Mouse (Mus musculus) stomach, postnatal 0 days (tissue): ENCODE results near the gene Olfr66. TPM values are rescaled to one million over a fixed set of nuclear protein-coding genes. Genes with fewer than 3 reads are reported as not detected.

Source experiments
- ATAC-seq: fragments of 200-750 bp; cut with Nextera tagmentation; 2 replicates; pipeline ENCODE4 v1.8.0; 2017; ENCODE audit not compliant: low FRiP score, low TSS enrichment
- DNase-seq: peaks from one replicate; pipeline ENCODE4 v3.0.0-alpha.2; 2016; ENCODE audit warnings: low spot score
- H3K27ac ChIP-seq: fragments of 300-500 bp; sonication (generic); replicated peaks from 2 replicates; pipeline ENCODE4 v1.5.1; 2014; ENCODE audit warnings: mild to moderate bottlenecking, control low read depth
- H3K27me3 ChIP-seq: fragments of 300-500 bp; sonication (generic); 2 replicates; pipeline ENCODE4 v1.6.1; 2014; ENCODE audit warnings: low read length; ENCODE audit not compliant: control insufficient read depth, insufficient read depth
- H3K36me3 ChIP-seq: fragments of 300-500 bp; sonication (generic); 2 replicates; pipeline ENCODE4 v1.6.1; 2014; ENCODE audit warnings: low read length, mixed read lengths; ENCODE audit not compliant: control insufficient read depth, insufficient read depth
- H3K4me1 ChIP-seq: fragments of 300-500 bp; sonication (generic); replicated peaks from 2 replicates; pipeline ENCODE4 v1.6.1; 2014; ENCODE audit warnings: antibody characterized with exemption; ENCODE audit not compliant: control insufficient read depth, insufficient read depth
- H3K4me2 ChIP-seq: fragments of 300-500 bp; sonication (generic); replicated peaks from 2 replicates; pipeline ENCODE4 v1.6.1; 2014; ENCODE audit warnings: low read depth, mild to moderate bottlenecking, control low read depth, moderate library complexity
- H3K4me3 ChIP-seq: fragments of 300-500 bp; sonication (generic); 2 replicates; pipeline ENCODE4 v1.5.1; 2014; ENCODE audit warnings: low read depth, low read length, control low read depth
- H3K9ac ChIP-seq: fragments of 300-500 bp; sonication (generic); 2 replicates; pipeline ENCODE4 v1.6.1; 2014; ENCODE audit warnings: mild to moderate bottlenecking, low read length, control low read depth, mixed read lengths
- H3K9me3 ChIP-seq: fragments of 300-500 bp; sonication (generic); 2 replicates; pipeline ENCODE4 v1.6.1; 2016; ENCODE audit warnings: low read length; ENCODE audit not compliant: control insufficient read depth
- CTCF ChIP-seq: IDR thresholded peaks from 2 replicates; pipeline ENCODE4 v1.5.1; 2016; ENCODE audit warnings: antibody characterized with exemption, low read depth, mild to moderate bottlenecking, moderate library complexity
- EP300 ChIP-seq: optimal IDR thresholded peaks from 2 replicates; pipeline ENCODE3; 2016; ENCODE audit warnings: antibody characterized with exemption
- WGBS: fragments of 180-500 bp; shearing (Covaris S2); extraction: QIAGEN DNeasy Blood & Tissue Kit; methylation state at CpG from one replicate; pipeline ENCODE4 v1.1.7; 2014; 5-methylcytosine and 5-hydroxymethylcytosine counted together
- polyA plus RNA-seq: library from polyadenylated mRNA; unstranded; fragments of >200 nt; fragmentation: Nextera tagmentation; extraction: Ambion mirVana; gene quantifications from 2 replicates; pipeline ENCODE4 v1.2.1, GENCODE M21; 2015

Gene Olfr66
- polyA plus RNA-seq, 1 experiment from 2014 or later: not detected

GRCm38 (mm10) chr7:103865716-103866115 lies 20.3 kb downstream of the Olfr66 start:
- Histone ChIP-seq H3K9me3 (no peaks in the 10 kb centered on the region), H3K27ac (no peak overlapping the region), H3K4me2 (no peak overlapping the region), H3K27me3 (no peaks in the 10 kb centered on the region), H3K36me3 (no peaks in the 10 kb centered on the region), H3K4me3 (no peak overlapping the region), H3K4me1 (no peaks in the 10 kb centered on the region), H3K9ac (no peak overlapping the region)
- ATAC-seq (no peak), DNase-seq (no peak)
- TF ChIP-seq EP300 (no peak), CTCF (no peak)

DNA sequence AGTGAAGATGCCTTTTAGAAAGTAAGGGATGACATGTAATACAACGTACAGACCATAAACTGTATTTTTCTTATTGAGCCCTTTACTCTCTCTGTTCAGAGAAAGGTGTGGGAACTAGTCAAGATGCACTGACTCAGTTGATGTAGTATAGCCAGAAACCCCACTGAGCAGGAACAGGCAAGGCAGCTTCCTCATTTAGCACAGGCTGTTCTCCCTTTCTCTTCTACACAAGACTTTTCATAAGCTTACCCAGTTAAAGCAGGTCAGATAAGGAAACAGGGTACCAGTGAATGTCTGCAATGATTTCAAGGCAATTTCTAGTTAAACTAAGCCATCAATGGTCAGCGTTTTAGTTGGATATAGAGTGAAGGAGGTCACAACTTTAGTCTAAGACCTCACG lies 24.5 kb downstream of the Olfr66 start:
- TF ChIP-seq EP300 (no peak), CTCF (no peak)
- Histone ChIP-seq H3K4me2 (no peak overlapping the region), H3K4me1 (no peaks in the 10 kb centered on the region), H3K9ac (no peak overlapping the region), H3K27ac (no peak overlapping the region), H3K9me3 (no peaks in the 10 kb centered on the region), H3K27me3 (no peaks in the 10 kb centered on the region), H3K36me3 (no peaks in the 10 kb centered on the region), H3K4me3 (no peak overlapping the region)
- ATAC-seq (no peak), DNase-seq (no peak)
- WGBS: 71% methylated on average over 3 of the region's 3 CpGs

- Histone ChIP-seq H3K4me2 (no peak overlapping the region), H3K9me3 (no peaks in the 10 kb centered on the region), H3K4me3 (no peak overlapping the region), H3K27me3 (no peaks in the 10 kb centered on the region), H3K27ac (no peak overlapping the region), H3K9ac (no peak overlapping the region), H3K4me1 (no peaks in the 10 kb centered on the region), H3K36me3 (no peaks in the 10 kb centered on the region)
- DNase-seq: peak; percentile 59
- ATAC-seq: peak; percentile 91
- no peak for TF ChIP-seq EP300
- TF ChIP-seq CTCF: no peak
- WGBS: 32% methylated on average over 1 of the region's 1 CpGs
These were observed 25.2 kb downstream of the Olfr66 start for GRCm38 (mm10) chr7:103860855-103861254.

- H3K9me3 ChIP-seq: no peaks in the 10 kb centered on the region
- H3K9ac ChIP-seq: no peak overlapping the region
- no peaks in the 10 kb centered on the region for H3K27me3 ChIP-seq
- H3K4me2 ChIP-seq: no peak overlapping the region
- H3K4me3 ChIP-seq: no peak overlapping the region
- DNase-seq (no peak), ATAC-seq (no peak)
- TF ChIP-seq EP300 (no peak), CTCF (no peak)
- WGBS: 42% methylated on average over 2 of the region's 2 CpGs
- H3K27ac ChIP-seq: no peak overlapping the region
- H3K4me1 ChIP-seq: no peaks in the 10 kb centered on the region
- H3K36me3 ChIP-seq: no peaks in the 10 kb centered on the region
These were observed 27.0 kb downstream of the Olfr66 start for GRCm38 (mm10) chr7:103859076-103859475.

DNA sequence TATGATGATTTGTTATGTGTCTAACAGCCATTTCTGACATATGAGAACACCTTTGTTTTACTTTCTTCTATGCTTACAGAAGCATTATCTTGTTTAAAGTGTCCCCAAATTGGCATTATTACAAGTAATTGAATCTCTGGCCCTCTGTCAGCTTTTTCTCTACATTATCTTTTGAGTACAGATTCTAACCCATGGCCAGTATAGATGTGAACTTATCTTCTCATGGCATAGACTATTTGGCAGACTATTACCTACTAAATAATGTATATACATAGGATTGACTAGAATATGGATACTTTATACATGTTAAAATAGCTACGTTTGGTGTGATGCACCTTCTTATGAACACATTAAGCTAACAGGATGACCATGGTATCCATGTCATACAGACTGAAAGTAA lies 31.4 kb downstream of the Olfr66 start:
- DNase-seq: no peak
- H3K4me2 ChIP-seq: no peak overlapping the region
- no peaks in the 10 kb centered on the region for H3K4me1 ChIP-seq
- TF ChIP-seq CTCF (no peak), EP300 (no peak)
- H3K4me3 ChIP-seq: no peak overlapping the region
- H3K27me3 ChIP-seq: no peaks in the 10 kb centered on the region
- no peaks in the 10 kb centered on the region for H3K9me3 ChIP-seq
- no peak overlapping the region for H3K9ac ChIP-seq
- WGBS: 45% methylated on average over 1 of the region's 1 CpGs
- ATAC-seq: no peak
- H3K36me3 ChIP-seq: no peaks in the 10 kb centered on the region
- H3K27ac ChIP-seq: no peak overlapping the region

DNA sequence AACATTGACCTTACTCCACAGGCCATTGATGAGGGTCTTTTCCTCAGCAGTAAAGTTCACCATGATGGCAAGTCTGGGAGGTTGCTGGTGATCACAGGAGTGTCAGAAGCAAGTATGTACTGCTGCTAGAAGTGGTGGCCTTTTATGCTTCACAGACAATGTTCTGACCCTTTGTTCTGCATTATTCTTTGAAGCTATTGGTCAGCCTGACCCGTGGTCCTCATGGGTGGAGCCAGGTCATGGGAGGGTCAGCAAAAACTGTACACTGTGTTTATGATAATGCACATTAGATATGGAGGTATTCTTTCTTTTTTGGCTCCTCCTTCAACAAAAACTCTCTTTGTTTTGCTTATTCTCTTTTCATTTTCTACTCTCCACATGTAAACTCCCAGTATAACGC lies 33.0 kb downstream of the Olfr66 start, which contains the start of gene Hbb-y:
Gene Hbb-y (minus strand): TSS at position 127 of the 400 bp plus-strand sequence.
- no peak for DNase-seq
- Histone ChIP-seq H3K27ac (no peak within 1 kb of the TSS), H3K4me1 (no peaks in the 10 kb centered on the region), H3K9me3 (no peaks in the 10 kb centered on the region), H3K36me3 (no peaks in the 10 kb centered on the region), H3K9ac (no peak within 1 kb of the TSS), H3K4me2 (no peak within 1 kb of the TSS), H3K4me3 (no peak within 1 kb of the TSS), H3K27me3 (no peaks in the 10 kb centered on the region)
- no peak for ATAC-seq
- 62% methylated on average over 2 of the region's 2 CpGs for WGBS
- no peak for TF ChIP-seq EP300
- no peak for TF ChIP-seq CTCF
